Mouse (Mus musculus) thymus, adult 2 months (tissue): ENCODE results near the gene Tuba8.

ENCODE experiments used
- CTCF ChIP-seq: fragments of 200-500 bp; IDR thresholded peaks from 2 replicates; pipeline ENCODE4 v1.5.1; 2012; ENCODE audit warnings: mild to moderate bottlenecking, control low read depth, low read length, moderate library complexity, borderline replicate concordance; ENCODE audit not compliant: control insufficient read depth, poor library complexity, insufficient read depth; ENCODE audit errors: extremely low read depth
- POLR2A ChIP-seq: fragments of 200-500 bp; IDR thresholded peaks from 2 replicates; pipeline ENCODE4 v1.6.1; 2012; ENCODE audit warnings: mild to moderate bottlenecking, low read length, control low read depth, moderate library complexity; ENCODE audit not compliant: control insufficient read depth, poor library complexity, insufficient read depth; ENCODE audit errors: extremely low read depth

DNA sequence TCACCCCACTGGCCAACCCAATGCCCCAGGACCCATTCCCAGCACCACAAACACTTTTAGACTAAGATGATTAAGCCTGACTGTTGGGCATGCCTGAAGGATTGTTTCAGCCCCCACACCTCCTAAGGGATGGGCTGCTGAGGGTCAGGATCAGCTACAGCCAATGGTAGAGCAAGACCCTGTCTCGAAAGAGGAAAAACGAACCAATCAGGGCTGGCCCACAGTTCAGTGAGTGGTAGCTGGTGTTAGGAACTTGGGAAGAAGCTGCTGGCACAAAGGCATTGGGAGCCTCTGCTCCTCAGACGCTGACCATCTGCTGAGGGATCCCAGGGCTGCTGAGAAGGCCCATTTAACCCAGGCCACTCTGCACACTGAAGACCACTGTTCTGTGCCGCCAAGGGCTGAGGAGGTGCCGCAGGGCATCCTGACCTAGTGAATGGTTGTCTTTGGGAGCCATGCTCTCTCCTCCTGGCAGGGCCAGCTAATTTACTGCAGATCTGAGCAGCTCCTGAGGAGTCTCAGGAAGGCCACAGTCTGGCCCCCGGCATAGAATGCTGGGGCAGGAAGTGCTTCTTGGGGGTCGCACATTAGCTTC lies 43.0 kb upstream of the Tuba8 start:
- TF ChIP-seq CTCF = no peak
- no peak for TF ChIP-seq POLR2A
